Mouse (Mus musculus): ENCODE data around the gene Kirrel. TPM values are rescaled to one million over a fixed set of nuclear protein-coding genes. Genes with fewer than 3 reads are reported as not detected.

Gene Kirrel
- polyA plus RNA-seq, 1 experiment from 2014 or later: 19.6 TPM

- Histone ChIP-seq H3K4me2 (replicated peaks) (no peak overlapping the region), H3K36me3 (no peaks in the 10 kb centered on the region), H3K4me3 (replicated peaks) (no peak overlapping the region), H3K9me3 (replicated peaks) (no peaks in the 10 kb centered on the region), H3K27ac (replicated peaks) (no peak overlapping the region), H3K27me3 (no peaks in the 10 kb centered on the region), H3K4me1 (no peaks in the 10 kb centered on the region), H3K9ac (no peak overlapping the region)
- no peak for ATAC-seq (ENCODE audit: insufficient number of reproducible peaks, low FRiP score, low TSS enrichment, low read depth)
- 23% methylated on average over 6 of the region's 6 CpGs for WGBS
Measured at GRCm38 (mm10) chr3:87030855-87031254, 143.7 kb downstream of the Kirrel start.

Other genes with a start within 250 kb of the Kirrel start
- 51.5 and 62.2 TPM in 2 replicates for gene Cd1d1, start 175.3 kb downstream of the Kirrel start, polyA plus RNA-seq (2015; fragmentation: Nextera tagmentation; extraction: Ambion mirVana)
- 17.9 and 18.4 TPM in 2 replicates for gene Fcrls, start 89.0 kb upstream of the Kirrel start, polyA plus RNA-seq (2015; fragmentation: Nextera tagmentation; extraction: Ambion mirVana)
- 0.26 and 0.36 TPM in 2 replicates for gene Cd5l, start 183.1 kb upstream of the Kirrel start, polyA plus RNA-seq (2015; fragmentation: Nextera tagmentation; extraction: Ambion mirVana)
- gene Fcrl1, start 201.6 kb upstream of the Kirrel start, polyA plus RNA-seq (2015; fragmentation: Nextera tagmentation; extraction: Ambion mirVana): 0.23 and 0.35 TPM in 2 replicates

All from embryonic facial prominence, embryonic 15.5 days (tissue).